Mouse (Mus musculus): ENCODE measurements around the gene Slc25a14. TPM values are rescaled to one million over a fixed set of nuclear protein-coding genes. Genes with fewer than 3 reads are reported as not detected.

The Slc25a14 gene
- polyA plus RNA-seq, 1 experiment: 8.2 TPM

GRCm38 (mm10) chrX:48604872-48605271 lies 18.3 kb upstream of the Slc25a14 start:
- Histone ChIP-seq H3K9ac (ENCODE audit: low read depth, poor library complexity, severe bottlenecking) (no peak overlapping the region), H3K36me3 (ENCODE audit: control insufficient read depth, insufficient read depth, low read length, poor library complexity, severe bottlenecking) (no peaks in the 10 kb centered on the region), H3K27ac (ENCODE audit: insufficient read depth, low read length) (no peak overlapping the region), H3K4me3 (ENCODE audit: low read depth, low read length) (no peak overlapping the region), H3K9me3 (replicated peaks; ENCODE audit: control insufficient read depth, insufficient read depth, low read length, poor library complexity, severe bottlenecking) (no peaks in the 10 kb centered on the region), H3K4me1 (ENCODE audit: control insufficient read depth, insufficient read depth, low read length) (no peaks in the 10 kb centered on the region), H3K27me3 (ENCODE audit: control insufficient read depth, insufficient read depth, low read length, poor library complexity, severe bottlenecking) (no peaks in the 10 kb centered on the region)
- TF ChIP-seq POLR2A (IDR thresholded peaks at IDR 0.05; ENCODE audit: insufficient read depth, low read length) (no peak), EP300 (IDR thresholded peaks at IDR 0.05; ENCODE audit: insufficient read depth, low read depth, low read length) (no peak), CTCF (IDR thresholded peaks at IDR 0.05; ENCODE audit: low read depth, low read length) (no peak)

- TF ChIP-seq CTCF (IDR thresholded peaks at IDR 0.05; ENCODE audit: low read depth, low read length) (no peak), POLR2A (IDR thresholded peaks at IDR 0.05; ENCODE audit: insufficient read depth, low read length) (no peak), EP300 (IDR thresholded peaks at IDR 0.05; ENCODE audit: insufficient read depth, low read depth, low read length) (no peak)
- peak overlapping the region; percentile 82 for H3K4me3 ChIP-seq (ENCODE audit: low read depth, low read length)
- peak overlapping the region; percentile 23 for H3K9ac ChIP-seq (ENCODE audit: low read depth, poor library complexity, severe bottlenecking)
- H3K27ac ChIP-seq (ENCODE audit: insufficient read depth, low read length): peak overlapping the region; percentile 50; the same call in 1 of the 2 replicates
- no peaks in the 10 kb centered on the region for H3K9me3 ChIP-seq (replicated peaks; ENCODE audit: control insufficient read depth, insufficient read depth, low read length, poor library complexity, severe bottlenecking)
- H3K27me3 ChIP-seq (ENCODE audit: control insufficient read depth, insufficient read depth, low read length, poor library complexity, severe bottlenecking): no peaks in the 10 kb centered on the region
- no peaks in the 10 kb centered on the region for H3K36me3 ChIP-seq (ENCODE audit: control insufficient read depth, insufficient read depth, low read length, poor library complexity, severe bottlenecking)
- no peaks in the 10 kb centered on the region for H3K4me1 ChIP-seq (ENCODE audit: control insufficient read depth, insufficient read depth, low read length)
Observed at GRCm38 (mm10) chrX:48623049-48623378, 199 bp upstream of the Slc25a14 start.

- Histone ChIP-seq H3K27me3 (ENCODE audit: control insufficient read depth, insufficient read depth, low read length, poor library complexity, severe bottlenecking) (no peaks in the 10 kb centered on the region), H3K4me3 (ENCODE audit: low read depth, low read length) (peak overlapping the region; percentile 82), H3K9me3 (replicated peaks; ENCODE audit: control insufficient read depth, insufficient read depth, low read length, poor library complexity, severe bottlenecking) (no peaks in the 10 kb centered on the region), H3K9ac (ENCODE audit: low read depth, poor library complexity, severe bottlenecking) (peak overlapping the region; percentile 23), H3K36me3 (ENCODE audit: control insufficient read depth, insufficient read depth, low read length, poor library complexity, severe bottlenecking) (no peaks in the 10 kb centered on the region), H3K4me1 (ENCODE audit: control insufficient read depth, insufficient read depth, low read length) (no peaks in the 10 kb centered on the region), H3K27ac (ENCODE audit: insufficient read depth, low read length) (no peak overlapping the region)
- TF ChIP-seq EP300 (IDR thresholded peaks at IDR 0.05; ENCODE audit: insufficient read depth, low read depth, low read length) (no peak), POLR2A (IDR thresholded peaks at IDR 0.05; ENCODE audit: insufficient read depth, low read length) (no peak), CTCF (IDR thresholded peaks at IDR 0.05; ENCODE audit: low read depth, low read length) (no peak)
Observed at GRCm38 (mm10) chrX:48624054-48624420, 824 bp downstream of the Slc25a14 start.

GRCm38 (mm10) chrX:48637032-48637431 lies 13.8 kb downstream of the Slc25a14 start:
- peak; percentile 37 for TF ChIP-seq CTCF (IDR thresholded peaks at IDR 0.05; ENCODE audit: low read depth, low read length)
- TF ChIP-seq POLR2A (IDR thresholded peaks at IDR 0.05; ENCODE audit: insufficient read depth, low read length): no peak
- TF ChIP-seq EP300 (IDR thresholded peaks at IDR 0.05; ENCODE audit: insufficient read depth, low read depth, low read length): no peak
- Histone ChIP-seq H3K4me3 (ENCODE audit: low read depth, low read length) (no peak overlapping the region), H3K27ac (ENCODE audit: insufficient read depth, low read length) (no peak overlapping the region), H3K9ac (ENCODE audit: low read depth, poor library complexity, severe bottlenecking) (no peak overlapping the region), H3K9me3 (replicated peaks; ENCODE audit: control insufficient read depth, insufficient read depth, low read length, poor library complexity, severe bottlenecking) (no peaks in the 10 kb centered on the region), H3K27me3 (ENCODE audit: control insufficient read depth, insufficient read depth, low read length, poor library complexity, severe bottlenecking) (no peaks in the 10 kb centered on the region), H3K4me1 (ENCODE audit: control insufficient read depth, insufficient read depth, low read length) (no peaks in the 10 kb centered on the region), H3K36me3 (ENCODE audit: control insufficient read depth, insufficient read depth, low read length, poor library complexity, severe bottlenecking) (no peaks in the 10 kb centered on the region)

GRCm38 (mm10) chrX:48644122-48644521 lies 20.9 kb downstream of the Slc25a14 start:
- H3K36me3 ChIP-seq (ENCODE audit: control insufficient read depth, insufficient read depth, low read length, poor library complexity, severe bottlenecking): no peaks in the 10 kb centered on the region
- TF ChIP-seq POLR2A (IDR thresholded peaks at IDR 0.05; ENCODE audit: insufficient read depth, low read length) (no peak), CTCF (IDR thresholded peaks at IDR 0.05; ENCODE audit: low read depth, low read length) (peak; percentile 30)
- no peaks in the 10 kb centered on the region for H3K27me3 ChIP-seq (ENCODE audit: control insufficient read depth, insufficient read depth, low read length, poor library complexity, severe bottlenecking)
- H3K4me1 ChIP-seq (ENCODE audit: control insufficient read depth, insufficient read depth, low read length): no peaks in the 10 kb centered on the region
- H3K27ac ChIP-seq (ENCODE audit: insufficient read depth, low read length): no peak overlapping the region
- H3K9ac ChIP-seq (ENCODE audit: low read depth, poor library complexity, severe bottlenecking): no peak overlapping the region
- no peak overlapping the region for H3K4me3 ChIP-seq (ENCODE audit: low read depth, low read length)
- H3K9me3 ChIP-seq (replicated peaks; ENCODE audit: control insufficient read depth, insufficient read depth, low read length, poor library complexity, severe bottlenecking): no peaks in the 10 kb centered on the region

- H3K27me3 ChIP-seq (ENCODE audit: control insufficient read depth, insufficient read depth, low read length, poor library complexity, severe bottlenecking): no peaks in the 10 kb centered on the region
- no peaks in the 10 kb centered on the region for H3K36me3 ChIP-seq (ENCODE audit: control insufficient read depth, insufficient read depth, low read length, poor library complexity, severe bottlenecking)
Observed at GRCm38 (mm10) chrX:48666807-48667206, 43.6 kb downstream of the Slc25a14 start.

More at GRCm38 (mm10) chrX:48666807-48667206, 43.6 kb downstream of the Slc25a14 start:
- no peak overlapping the region for H3K9ac ChIP-seq (ENCODE audit: low read depth, poor library complexity, severe bottlenecking)
- H3K9me3 ChIP-seq (replicated peaks; ENCODE audit: control insufficient read depth, insufficient read depth, low read length, poor library complexity, severe bottlenecking): no peaks in the 10 kb centered on the region
- no peaks in the 10 kb centered on the region for H3K4me1 ChIP-seq (ENCODE audit: control insufficient read depth, insufficient read depth, low read length)
- no peak overlapping the region for H3K27ac ChIP-seq (ENCODE audit: insufficient read depth, low read length)
- no peak for TF ChIP-seq CTCF (IDR thresholded peaks at IDR 0.05; ENCODE audit: low read depth, low read length)
- no peak for TF ChIP-seq EP300 (IDR thresholded peaks at IDR 0.05; ENCODE audit: insufficient read depth, low read depth, low read length)
- TF ChIP-seq POLR2A (IDR thresholded peaks at IDR 0.05; ENCODE audit: insufficient read depth, low read length): no peak
- no peak overlapping the region for H3K4me3 ChIP-seq (ENCODE audit: low read depth, low read length)

Data from ES-Bruce4 (cell line).